Mouse (Mus musculus) CD4-positive naive resting alpha-beta T cell, adult 76 days (primary cell): ENCODE results near the gene Syf2. TPM values are rescaled to one million over a fixed set of nuclear protein-coding genes. Genes with fewer than 3 reads are reported as not detected.

Experiments used
- total RNA-seq: library from RNA; stranded (reverse); gene quantifications from one replicate; pipeline ENCODE4 v1.2.4, GENCODE M21; 2023

The Syf2 gene
- total RNA-seq, result 281 TPM

DNA sequence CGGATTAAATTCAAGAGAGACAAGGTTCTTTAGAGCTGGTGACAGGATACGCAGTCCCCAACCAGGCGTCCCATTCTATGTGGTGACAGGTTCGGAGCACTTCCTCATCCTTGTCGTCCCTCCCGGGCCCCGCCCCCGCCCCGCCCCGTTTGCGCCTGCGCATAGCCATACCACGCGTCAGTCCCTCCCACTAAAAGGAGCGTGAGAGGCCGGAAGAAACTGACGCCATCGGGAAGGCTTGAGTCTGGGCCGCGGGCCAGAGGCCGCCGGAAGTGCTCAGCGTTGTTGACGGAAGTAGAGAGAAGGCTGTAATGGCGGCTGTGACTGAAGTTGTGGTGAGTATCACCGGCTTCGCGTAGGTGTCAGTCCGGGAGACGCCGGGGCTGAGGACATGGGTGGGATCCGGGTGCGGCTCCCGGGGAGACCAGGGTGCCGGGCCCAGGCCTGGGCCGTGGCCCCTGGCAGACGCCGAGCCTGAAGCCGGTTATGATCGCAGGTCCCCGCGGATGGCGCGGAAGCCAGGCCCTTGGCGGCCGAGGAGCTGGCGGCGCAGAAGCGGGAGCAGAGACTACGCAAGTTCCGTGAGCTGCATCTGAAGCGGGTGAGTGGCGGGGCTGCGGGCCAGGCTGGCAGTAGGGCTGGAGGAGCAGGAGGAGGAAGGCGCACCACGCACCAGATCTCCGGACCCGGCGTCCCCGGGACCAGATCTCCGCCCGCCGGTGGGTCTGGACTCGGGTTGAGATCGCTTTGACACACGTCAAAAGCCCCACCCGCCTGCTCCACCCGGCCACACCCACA is at the start of gene Syf2:
Gene Syf2, plus strand, starts transcription at position 215 of the 798 bp plus-strand sequence.

DNA sequence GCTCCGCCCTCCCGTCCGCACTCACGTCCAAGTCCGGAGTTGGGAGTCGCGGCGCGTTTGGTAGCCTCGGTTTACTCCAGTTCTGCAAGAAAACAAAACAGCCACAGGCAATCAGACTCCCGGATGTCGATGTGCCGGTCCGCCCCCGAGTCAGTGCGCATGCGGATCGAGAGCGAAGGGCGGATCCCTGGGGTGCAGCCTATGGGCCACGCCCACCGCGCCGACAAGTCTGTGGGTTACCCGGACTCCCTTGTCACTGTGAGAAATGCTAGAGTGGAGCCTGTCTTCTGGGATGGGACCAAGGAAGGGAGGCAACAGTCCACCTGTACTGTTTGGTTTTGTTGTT is 15.9 kb upstream of the Syf2 start, which contains the start of gene Tmem50a:
Gene Tmem50a, minus strand, starts transcription at position 161 of the 346 bp plus-strand sequence.

DNA sequence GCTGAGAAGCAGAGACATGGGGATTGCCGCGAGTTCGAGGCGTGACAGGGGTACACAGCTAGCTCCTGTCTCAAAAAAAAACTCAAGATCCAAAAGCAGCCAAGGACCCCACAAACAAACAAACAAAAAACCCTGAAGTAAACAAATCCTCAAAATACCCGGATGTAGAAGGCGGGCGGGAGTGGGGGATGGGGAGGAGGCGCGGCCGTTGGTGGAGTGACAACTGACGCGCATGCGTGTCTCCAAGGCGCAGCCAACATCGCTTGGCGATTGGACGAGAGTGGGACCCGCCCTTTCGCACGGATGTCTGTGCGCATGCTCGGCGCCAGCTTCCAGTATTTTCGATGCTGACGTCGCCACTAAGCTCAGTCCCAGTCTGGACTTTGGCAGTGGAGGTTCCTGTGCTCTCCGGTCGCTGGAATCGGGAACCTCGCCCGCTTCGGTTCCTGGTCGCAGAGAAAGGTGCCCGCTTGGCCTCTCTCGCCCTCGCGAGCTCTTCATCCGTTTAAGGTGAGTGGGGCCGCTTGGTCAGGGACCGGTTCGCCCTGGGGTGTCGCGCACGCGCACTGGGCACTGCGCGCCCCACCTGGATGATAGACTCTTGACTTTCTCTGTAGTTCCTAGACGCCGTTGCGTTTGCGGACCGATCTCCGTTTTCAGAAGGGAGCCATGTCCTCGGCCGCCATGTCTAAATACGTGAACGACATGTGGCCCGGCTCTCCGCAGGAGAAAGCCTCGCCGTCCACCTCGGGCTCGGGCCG is 7.3 kb upstream of the Syf2 start, which contains the start of gene Rsrp1:
Gene Rsrp1, plus strand, starts transcription at position 335 of the 761 bp plus-strand sequence.

Other genes starting within 250 kb of the Syf2 start
- gene Man1c1, start 226.6 kb upstream of the Syf2 start, total RNA-seq, result 8.2 TPM
- gene Ldlrap1, start 162.9 kb upstream of the Syf2 start, total RNA-seq, result 125 TPM
- gene Maco1, start 77.6 kb upstream of the Syf2 start, total RNA-seq, result 36.8 TPM
- gene Rhd, start 66.4 kb upstream of the Syf2 start, total RNA-seq, result not detected
- 152 TPM for gene Tmem50a, start 15.9 kb upstream of the Syf2 start, total RNA-seq
- 354 TPM for gene Rsrp1, start 7.3 kb upstream of the Syf2 start, total RNA-seq
- gene Runx3, start 189.8 kb downstream of the Syf2 start, total RNA-seq, result 100 TPM